Mouse (Mus musculus): ENCODE results near the gene Gm14393. TPM values are rescaled to one million over a fixed set of nuclear protein-coding genes. Genes with fewer than 3 reads are reported as not detected.
"Not testable (repeated sequence)": the region's sequence is repeated elsewhere in the genome, so short reads cannot be mapped to it uniquely, and the experiment has no call there.

The Gm14393 gene
- 1 to 10 TPM in 1 of 2 experiments, not detected in 1; 1.0 TPM for total RNA-seq (2021)

DNA sequence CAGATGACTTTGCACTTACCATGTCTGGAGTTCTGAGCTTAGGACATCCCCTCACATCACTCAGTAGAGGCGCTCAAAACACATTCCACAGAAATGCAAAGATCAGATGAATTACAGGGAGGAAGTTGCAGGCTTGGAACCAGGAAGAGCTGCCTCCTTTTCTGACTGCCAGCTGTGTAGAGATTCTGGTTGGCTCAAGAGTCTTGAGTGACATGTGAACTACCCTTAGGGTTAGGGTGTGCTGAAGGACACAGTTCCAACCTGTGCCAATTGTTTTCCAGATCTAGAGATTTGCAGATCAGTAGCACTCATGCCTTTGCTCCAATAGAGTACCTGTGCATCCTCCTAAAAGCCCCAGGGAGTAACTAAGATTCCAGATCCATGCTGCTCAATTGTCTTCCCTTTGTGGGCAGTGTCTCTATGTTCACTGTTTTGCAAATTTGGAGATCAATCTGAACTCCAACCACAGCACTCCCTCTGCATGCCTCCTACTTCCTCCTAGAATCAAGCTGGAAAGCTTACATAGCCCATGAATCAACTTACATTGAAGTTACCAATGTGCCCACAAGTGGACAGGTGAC, at the start of gene Gm14393:
Gene Gm14393 (minus strand): TSS at position 101 of the 581 bp plus-strand sequence.
- intact Hi-C loops (cut with DNase I); DNase-seq: not testable (repeated sequence)

DNA sequence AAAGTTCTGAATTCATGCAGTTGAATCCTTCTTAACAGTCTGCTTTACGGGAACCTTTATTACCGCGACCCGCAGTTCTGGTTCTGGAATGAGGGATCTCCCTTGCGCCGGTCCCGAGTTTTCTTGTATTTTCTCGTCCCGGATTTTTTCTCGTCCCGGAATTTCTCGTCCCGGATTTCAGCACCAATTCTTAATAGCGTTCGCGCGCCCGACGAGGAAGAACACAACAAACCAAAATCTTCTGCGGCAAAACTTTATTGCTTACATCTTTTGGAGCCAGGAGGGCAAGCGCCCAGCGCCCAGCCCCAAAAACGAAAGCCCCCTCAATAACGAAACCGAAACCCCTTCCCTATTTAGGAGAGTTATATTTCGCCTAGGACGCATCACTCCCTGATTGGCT, 23.3 kb downstream of the Gm14393 start:
- DNase-seq; intact Hi-C loops (cut with DNase I): not testable (repeated sequence)

Other genes with a start within 250 kb of the Gm14393 start
- gene Gm14444, start 57.5 kb downstream of the Gm14393 start, total RNA-seq (2021) = under 1 TPM in 1 of 2 experiments, not detected in 1; 0.75 TPM
- 1 to 10 TPM; 8.8 to 9.0 TPM for gene Gm14399, start 74.2 kb upstream of the Gm14393 start, total RNA-seq (2021)
- gene Gm14443, start 108.1 kb upstream of the Gm14393 start, total RNA-seq (2021) = under 1 TPM; 0.43 to 0.50 TPM
- 10 to 100 TPM; 59.4 to 60.8 TPM for gene Gm14391, start 139.1 kb upstream of the Gm14393 start, total RNA-seq (2021)
- 1 to 10 TPM; 5.4 to 8.2 TPM for gene Gm14440, start 207.3 kb upstream of the Gm14393 start, total RNA-seq (2021)